Mouse (Mus musculus) neural tube, embryonic 15.5 days (tissue): Measurements from ENCODE around the gene Raver1. TPM values are rescaled to one million over a fixed set of nuclear protein-coding genes. Genes with fewer than 3 reads are reported as not detected.
A peak's percentile ranks its signal among the peaks of the same experiment; 100 is the strongest.

Source experiments
- ATAC-seq: fragments of 200-750 bp; cut with Nextera tagmentation; 2 replicates; pipeline ENCODE4 v1.8.0; 2017; ENCODE audit warnings: mild to moderate bottlenecking, moderate TSS enrichment, moderate library complexity; ENCODE audit not compliant: low FRiP score
- H3K27ac ChIP-seq: fragments of 300-500 bp; sonication (generic); replicated peaks from 2 replicates; pipeline ENCODE4 v1.5.1; 2015; ENCODE audit warnings: mild to moderate bottlenecking, inconsistent platforms
- H3K27me3 ChIP-seq: fragments of 300-500 bp; sonication (generic); replicated peaks from 2 replicates; pipeline ENCODE4 v1.6.1; 2015; ENCODE audit warnings: inconsistent platforms
- H3K36me3 ChIP-seq: fragments of 300-500 bp; sonication (generic); 2 replicates; pipeline ENCODE4 v1.6.1; 2015; ENCODE audit warnings: inconsistent platforms
- H3K4me1 ChIP-seq: fragments of 300-500 bp; sonication (generic); 2 replicates; pipeline ENCODE4 v1.6.1; 2015; ENCODE audit warnings: inconsistent platforms
- H3K4me2 ChIP-seq: fragments of 300-500 bp; sonication (generic); 2 replicates; pipeline ENCODE4 v1.6.1; 2015; ENCODE audit warnings: inconsistent platforms, mild to moderate bottlenecking, moderate library complexity
- H3K4me3 ChIP-seq: fragments of 300-500 bp; sonication (generic); replicated peaks from 2 replicates; pipeline ENCODE4 v1.5.1; 2015; ENCODE audit warnings: mild to moderate bottlenecking, inconsistent platforms
- H3K9ac ChIP-seq: fragments of 300-500 bp; sonication (generic); replicated peaks from 2 replicates; pipeline ENCODE4 v1.6.1; 2015; ENCODE audit warnings: mild to moderate bottlenecking, inconsistent platforms
- H3K9me3 ChIP-seq: fragments of 300-500 bp; sonication (generic); replicated peaks from 2 replicates; pipeline ENCODE4 v1.6.1; 2016; ENCODE audit warnings: inconsistent platforms
- WGBS: fragments of 180-500 bp; shearing (Covaris S2); methylation state at CpG from one replicate; pipeline ENCODE4 v1.1.7; 2015; ENCODE audit warnings: mixed read lengths; 5-methylcytosine and 5-hydroxymethylcytosine counted together
- polyA plus RNA-seq: library from polyadenylated mRNA; unstranded; fragments of >200 nt; fragmentation: Nextera tagmentation; extraction: Ambion mirVana; gene quantifications from 2 replicates; pipeline ENCODE4 v1.2.1, GENCODE M21; 2015

The Raver1 gene
- 25.6 and 38.0 TPM in 2 replicates for polyA plus RNA-seq

DNA sequence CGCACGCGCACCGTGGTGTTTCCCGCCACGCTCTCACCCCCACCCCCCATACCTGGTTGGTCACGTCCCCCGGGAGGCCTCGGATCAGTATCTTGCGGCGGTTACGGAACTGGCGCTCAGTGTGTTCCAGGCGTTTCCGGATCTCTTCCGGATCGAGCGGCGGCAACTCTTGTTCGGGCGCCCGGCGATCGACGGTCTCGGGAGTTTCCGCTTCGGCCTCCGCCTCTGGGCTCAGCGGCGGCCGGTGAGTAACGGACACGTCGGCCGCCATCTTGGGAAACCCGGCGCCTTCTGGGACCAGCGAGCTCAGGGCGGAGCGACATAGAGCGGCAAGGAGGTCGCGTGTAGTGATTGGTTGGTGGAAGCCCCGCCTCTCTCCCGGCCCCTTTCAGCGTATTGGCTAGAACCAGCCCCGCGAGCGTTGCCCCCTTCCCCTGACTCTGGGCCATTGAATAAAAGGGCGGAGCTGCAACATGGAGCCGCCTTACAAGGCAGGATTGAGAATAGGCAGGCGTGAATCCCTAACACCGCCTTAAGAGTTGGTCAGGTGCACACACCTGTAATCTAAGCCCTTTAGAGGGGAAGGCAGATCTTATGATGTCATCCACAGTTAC is at the start of gene Raver1, which contains the start of gene Gm38431:
Gene Raver1 (minus strand): TSS at position 302 of the 614 bp plus-strand sequence.
Gene Gm38431 (minus strand): TSS at position 291 of the 614 bp plus-strand sequence.
- peaks cover 33% of the 10 kb centered on the region for H3K36me3 ChIP-seq
- WGBS = under 1% methylated on average over 54 of the region's 54 CpGs
- peak; percentile 100 for ATAC-seq
- H3K9me3 ChIP-seq = no peaks in the 10 kb centered on the region
- peak within 1 kb of the TSS; percentile 95 for H3K27ac ChIP-seq
- peak within 1 kb of the TSS; percentile 84 for H3K4me2 ChIP-seq
- H3K4me1 ChIP-seq = peaks cover 42% of the 10 kb centered on the region
- peak within 1 kb of the TSS; percentile 68 for H3K4me3 ChIP-seq
- no peaks in the 10 kb centered on the region for H3K27me3 ChIP-seq
- H3K9ac ChIP-seq = peak within 1 kb of the TSS; percentile 74

DNA sequence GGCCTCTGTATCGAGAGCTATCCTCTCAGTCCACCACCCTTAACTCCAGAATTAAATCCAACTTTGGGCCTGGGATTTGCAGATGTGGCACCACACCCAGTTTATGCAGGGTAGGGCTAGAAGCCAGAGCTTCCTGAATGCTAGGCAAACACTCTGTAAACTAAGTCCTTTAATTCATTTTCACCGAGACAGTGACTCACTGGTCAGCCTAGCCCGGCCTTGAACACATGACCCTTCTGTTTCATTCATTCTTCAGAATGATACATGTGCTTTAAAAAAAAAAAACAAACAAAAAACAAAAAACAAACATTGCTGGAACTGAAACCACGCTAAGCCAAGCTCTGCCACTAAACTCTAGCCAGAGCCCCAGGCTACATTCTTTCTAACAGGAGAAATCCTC is 46.6 kb upstream of the Raver1 start:
- Histone ChIP-seq H3K4me1 (no peaks in the 10 kb centered on the region), H3K4me2 (no peak overlapping the region), H3K9me3 (no peaks in the 10 kb centered on the region), H3K27me3 (no peaks in the 10 kb centered on the region), H3K9ac (no peak overlapping the region), H3K27ac (no peak overlapping the region), H3K36me3 (peaks cover 60% of the 10 kb centered on the region), H3K4me3 (no peak overlapping the region)
- WGBS = 90% methylated on average over 4 of the region's 4 CpGs
- ATAC-seq = no peak

DNA sequence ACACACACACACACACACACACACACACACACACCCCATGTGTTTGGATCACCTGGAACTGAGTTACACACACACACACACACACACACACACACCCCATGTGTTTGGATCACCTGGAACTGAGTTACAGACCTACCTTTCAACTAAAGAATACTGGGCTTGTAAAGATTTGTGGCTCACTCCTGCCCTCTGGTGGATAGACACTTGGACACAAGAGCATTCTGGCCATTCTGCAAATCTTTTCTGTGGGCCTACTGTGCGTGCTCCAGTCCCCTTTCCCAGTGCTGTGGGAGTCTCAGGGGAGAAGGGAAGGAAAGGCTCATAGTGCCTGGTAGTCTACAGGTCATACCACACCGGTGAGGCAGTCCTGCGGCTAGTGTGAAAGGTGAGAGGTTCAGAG is 45.4 kb upstream of the Raver1 start:
- no peak overlapping the region for H3K4me3 ChIP-seq
- WGBS = 52% methylated on average over 3 of the region's 3 CpGs
- H3K36me3 ChIP-seq = peaks cover 48% of the 10 kb centered on the region
- no peaks in the 10 kb centered on the region for H3K27me3 ChIP-seq
- H3K4me2 ChIP-seq = no peak overlapping the region
- no peaks in the 10 kb centered on the region for H3K9me3 ChIP-seq
- no peak overlapping the region for H3K9ac ChIP-seq
- no peak for ATAC-seq
- no peaks in the 10 kb centered on the region for H3K4me1 ChIP-seq
- H3K27ac ChIP-seq = no peak overlapping the region

DNA sequence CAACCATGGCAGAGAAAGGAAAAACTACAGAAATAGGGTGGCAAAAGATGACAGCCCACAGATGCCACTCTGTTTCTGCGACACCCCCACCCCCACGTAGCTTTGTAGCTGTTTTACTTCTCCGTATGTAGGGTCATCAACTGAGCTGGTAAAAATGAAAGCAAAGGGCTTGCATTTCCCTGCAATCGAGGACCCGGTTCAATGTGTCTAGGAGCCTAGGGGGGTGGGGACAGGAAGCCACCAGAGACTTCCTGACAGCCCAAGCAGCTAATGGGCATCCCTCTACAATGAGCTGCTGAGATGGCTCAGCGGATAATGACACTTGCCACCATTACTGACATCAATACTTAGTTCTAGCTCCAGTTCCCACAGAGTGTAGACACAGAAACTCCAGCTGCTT is 44.6 kb upstream of the Raver1 start:
- ATAC-seq = no peak
- WGBS = 85% methylated on average over 6 of the region's 6 CpGs
- no peak overlapping the region for H3K9ac ChIP-seq
- H3K4me2 ChIP-seq = no peak overlapping the region
- H3K4me3 ChIP-seq = no peak overlapping the region
- H3K36me3 ChIP-seq = peaks cover 41% of the 10 kb centered on the region
- H3K27ac ChIP-seq = no peak overlapping the region
- no peaks in the 10 kb centered on the region for H3K4me1 ChIP-seq
- no peaks in the 10 kb centered on the region for H3K9me3 ChIP-seq
- H3K27me3 ChIP-seq = no peaks in the 10 kb centered on the region

DNA sequence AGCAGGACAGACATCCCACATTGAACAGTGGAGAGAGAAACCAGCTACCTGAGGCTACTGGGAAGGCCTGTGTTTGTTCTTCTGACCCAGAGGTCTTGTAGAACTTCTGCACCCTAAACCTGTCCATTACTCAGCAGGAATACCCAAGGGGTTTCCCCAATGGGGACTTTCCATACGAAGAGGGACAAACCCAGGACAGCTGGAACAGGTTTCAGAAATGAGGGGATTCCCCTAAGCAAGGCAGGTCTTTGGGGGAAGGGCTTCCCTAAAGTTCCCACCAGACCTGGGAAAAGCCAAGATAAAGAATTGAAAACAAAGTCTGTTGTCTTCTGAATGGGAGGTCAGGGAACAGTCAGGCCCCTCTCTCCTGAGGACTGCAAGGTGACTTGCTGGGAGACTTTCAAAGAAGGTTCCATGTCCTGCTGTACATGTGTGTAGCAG is 44.2 kb upstream of the Raver1 start:
- peaks cover 37% of the 10 kb centered on the region for H3K36me3 ChIP-seq
- no peak overlapping the region for H3K27ac ChIP-seq
- H3K4me3 ChIP-seq = no peak overlapping the region
- H3K9me3 ChIP-seq = no peaks in the 10 kb centered on the region
- no peak for ATAC-seq
- WGBS = 69% methylated on average over 1 of the region's 1 CpGs
- no peaks in the 10 kb centered on the region for H3K4me1 ChIP-seq
- no peak overlapping the region for H3K9ac ChIP-seq
- H3K4me2 ChIP-seq = no peak overlapping the region
- no peaks in the 10 kb centered on the region for H3K27me3 ChIP-seq

DNA sequence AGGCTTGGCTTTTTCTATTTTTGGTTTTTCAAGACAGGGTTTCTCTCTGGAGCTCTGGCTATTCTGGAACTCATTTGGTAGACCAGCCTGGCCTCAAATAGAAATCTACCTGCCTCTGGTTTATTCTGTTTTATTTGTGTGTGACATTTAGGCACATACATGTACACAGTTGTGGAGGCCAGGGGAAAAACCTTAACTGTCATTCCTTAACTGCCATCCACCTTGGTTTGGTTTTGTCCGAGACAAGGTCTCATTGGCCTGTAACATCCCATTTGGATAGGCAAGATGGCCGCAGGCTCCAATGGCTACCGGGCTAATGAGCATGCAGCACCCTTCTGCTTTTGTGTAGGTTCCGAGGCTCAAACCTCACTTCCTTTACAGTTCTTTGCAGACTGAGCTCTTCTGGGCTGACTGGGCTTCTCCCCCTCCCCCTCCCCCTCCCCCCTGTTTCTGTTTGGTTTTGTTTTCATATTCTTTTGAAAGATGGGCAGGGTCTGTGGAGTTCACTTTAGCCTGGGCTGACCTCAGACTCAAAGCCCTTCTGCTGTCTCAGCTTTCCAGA is 43.6 kb upstream of the Raver1 start:
- Histone ChIP-seq H3K9me3 (no peaks in the 10 kb centered on the region), H3K4me3 (no peak overlapping the region), H3K4me1 (peaks cover 3% of the 10 kb centered on the region), H3K4me2 (no peak overlapping the region), H3K27me3 (no peaks in the 10 kb centered on the region), H3K36me3 (peaks cover 31% of the 10 kb centered on the region), H3K9ac (no peak overlapping the region), H3K27ac (no peak overlapping the region)
- no peak for ATAC-seq
- 76% methylated on average over 4 of the region's 4 CpGs for WGBS

DNA sequence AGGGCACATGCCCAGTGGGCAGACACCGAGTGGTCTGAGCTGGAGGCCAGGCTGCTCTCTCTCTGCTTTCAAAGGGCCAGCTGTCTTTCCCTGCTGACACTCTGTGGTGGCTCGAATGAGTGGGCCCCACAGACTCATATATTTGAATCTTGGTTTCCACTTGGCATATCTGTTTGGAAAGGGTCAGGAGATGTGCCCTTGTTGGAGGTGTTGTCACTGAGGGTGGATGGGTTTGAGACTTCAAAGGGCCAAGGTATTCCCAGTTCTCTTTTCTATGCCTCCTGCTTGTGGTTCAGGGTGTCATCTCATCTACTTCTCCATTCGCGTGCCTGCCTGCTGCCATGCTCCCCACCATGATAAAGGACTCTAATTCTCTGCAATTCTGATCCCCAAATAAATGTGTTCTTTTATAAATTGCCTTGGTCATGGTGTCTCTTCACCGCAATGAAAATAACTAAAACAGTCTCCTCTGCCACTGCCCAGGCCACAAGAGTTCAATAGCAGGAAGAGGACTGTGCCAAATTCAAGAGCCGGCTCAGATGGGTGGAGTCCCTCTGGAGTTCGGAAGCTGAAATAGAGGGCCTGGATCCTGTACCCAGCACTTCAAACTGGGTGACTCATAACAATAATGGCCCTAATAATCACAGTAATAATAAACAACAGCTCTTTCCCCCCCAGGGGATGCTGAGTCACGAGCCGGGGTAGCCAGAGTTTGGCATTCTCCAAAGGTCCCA is 43.0 kb upstream of the Raver1 start:
- Histone ChIP-seq H3K4me3 (no peak overlapping the region), H3K36me3 (peaks cover 25% of the 10 kb centered on the region), H3K4me2 (no peak overlapping the region), H3K9me3 (no peaks in the 10 kb centered on the region), H3K27ac (no peak overlapping the region), H3K4me1 (peaks cover 7% of the 10 kb centered on the region), H3K9ac (no peak overlapping the region), H3K27me3 (no peaks in the 10 kb centered on the region)
- no peak for ATAC-seq
- 76% methylated on average over 9 of the region's 9 CpGs for WGBS

DNA sequence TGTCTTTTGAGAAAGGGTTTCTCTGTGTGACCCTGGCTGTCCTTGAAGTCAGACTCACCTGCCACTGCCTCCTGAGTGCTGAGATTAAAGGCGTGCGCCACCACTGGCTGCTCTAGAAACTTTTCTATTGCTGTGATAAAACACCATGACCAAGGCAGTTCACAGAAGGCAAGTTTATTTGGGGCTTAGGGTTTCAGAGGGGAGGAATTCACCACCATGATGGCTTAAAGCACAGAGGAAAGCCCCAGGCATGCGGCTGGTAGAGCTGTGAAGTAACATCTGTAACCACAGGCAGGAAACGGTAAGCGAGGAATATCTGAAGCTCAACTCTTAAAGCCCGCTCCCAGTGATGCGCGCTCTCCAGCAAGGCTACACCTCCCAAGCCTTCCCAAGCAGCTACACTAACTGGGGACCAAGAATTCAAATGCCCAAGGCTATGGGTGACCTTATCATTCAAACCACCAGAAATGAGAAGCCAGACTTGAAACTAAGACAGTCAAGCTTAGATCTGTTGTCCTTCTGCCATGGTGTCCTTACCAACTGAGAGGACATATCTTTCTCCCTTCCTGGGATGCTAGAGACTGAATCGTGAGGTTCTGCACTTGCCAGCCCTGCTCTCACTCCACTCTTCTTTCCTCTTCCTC is 41.4 kb upstream of the Raver1 start:
- H3K9ac ChIP-seq = no peak overlapping the region
- no peak overlapping the region for H3K27ac ChIP-seq
- H3K27me3 ChIP-seq = no peaks in the 10 kb centered on the region
- no peak overlapping the region for H3K4me3 ChIP-seq
- WGBS = 80% methylated on average over 9 of the region's 9 CpGs
- H3K36me3 ChIP-seq = peaks cover 9% of the 10 kb centered on the region; the same call in 1 of the 2 replicates
- H3K9me3 ChIP-seq = no peaks in the 10 kb centered on the region
- peaks cover 7% of the 10 kb centered on the region for H3K4me1 ChIP-seq
- H3K4me2 ChIP-seq = no peak overlapping the region
- no peak for ATAC-seq

DNA sequence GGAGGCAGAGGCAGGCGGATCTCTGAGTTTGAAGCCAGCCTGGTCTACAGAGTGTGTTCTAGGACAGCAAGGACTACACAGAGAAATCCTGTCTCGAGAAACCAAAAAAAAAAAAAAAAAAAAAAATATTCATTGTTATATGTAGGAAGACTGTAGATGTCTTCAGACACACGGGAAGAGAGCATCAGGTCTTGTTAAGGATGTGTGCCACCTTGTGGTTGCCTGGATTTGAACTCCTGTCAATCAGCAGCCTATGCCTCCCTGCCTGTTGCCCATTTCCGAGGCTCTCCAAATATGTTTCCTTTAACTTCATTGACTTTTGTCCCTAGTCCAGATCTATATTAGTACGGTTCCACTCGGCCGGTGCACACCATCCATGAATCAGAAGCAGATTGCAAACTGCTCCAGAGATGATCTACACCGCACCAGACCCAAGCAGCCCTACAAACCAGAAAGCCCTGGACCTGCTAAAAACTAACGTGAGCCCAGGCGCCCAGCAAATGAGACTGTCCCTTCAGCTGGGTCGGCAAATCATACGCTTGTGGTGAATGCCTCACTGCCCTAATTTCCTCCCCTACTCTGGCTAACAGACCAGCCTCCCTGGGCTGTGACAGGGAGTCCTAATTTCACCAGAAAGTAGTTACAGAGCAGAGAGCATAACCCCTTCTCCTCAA is 40.4 kb upstream of the Raver1 start:
- ATAC-seq = no peak
- Histone ChIP-seq H3K36me3 (peaks cover 7% of the 10 kb centered on the region; the same call in 1 of the 2 replicates), H3K4me2 (no peak overlapping the region), H3K9ac (no peak overlapping the region), H3K27ac (no peak overlapping the region), H3K4me1 (peaks cover 7% of the 10 kb centered on the region), H3K27me3 (no peaks in the 10 kb centered on the region), H3K9me3 (no peaks in the 10 kb centered on the region), H3K4me3 (no peak overlapping the region)
- WGBS = 83% methylated on average over 12 of the region's 12 CpGs

DNA sequence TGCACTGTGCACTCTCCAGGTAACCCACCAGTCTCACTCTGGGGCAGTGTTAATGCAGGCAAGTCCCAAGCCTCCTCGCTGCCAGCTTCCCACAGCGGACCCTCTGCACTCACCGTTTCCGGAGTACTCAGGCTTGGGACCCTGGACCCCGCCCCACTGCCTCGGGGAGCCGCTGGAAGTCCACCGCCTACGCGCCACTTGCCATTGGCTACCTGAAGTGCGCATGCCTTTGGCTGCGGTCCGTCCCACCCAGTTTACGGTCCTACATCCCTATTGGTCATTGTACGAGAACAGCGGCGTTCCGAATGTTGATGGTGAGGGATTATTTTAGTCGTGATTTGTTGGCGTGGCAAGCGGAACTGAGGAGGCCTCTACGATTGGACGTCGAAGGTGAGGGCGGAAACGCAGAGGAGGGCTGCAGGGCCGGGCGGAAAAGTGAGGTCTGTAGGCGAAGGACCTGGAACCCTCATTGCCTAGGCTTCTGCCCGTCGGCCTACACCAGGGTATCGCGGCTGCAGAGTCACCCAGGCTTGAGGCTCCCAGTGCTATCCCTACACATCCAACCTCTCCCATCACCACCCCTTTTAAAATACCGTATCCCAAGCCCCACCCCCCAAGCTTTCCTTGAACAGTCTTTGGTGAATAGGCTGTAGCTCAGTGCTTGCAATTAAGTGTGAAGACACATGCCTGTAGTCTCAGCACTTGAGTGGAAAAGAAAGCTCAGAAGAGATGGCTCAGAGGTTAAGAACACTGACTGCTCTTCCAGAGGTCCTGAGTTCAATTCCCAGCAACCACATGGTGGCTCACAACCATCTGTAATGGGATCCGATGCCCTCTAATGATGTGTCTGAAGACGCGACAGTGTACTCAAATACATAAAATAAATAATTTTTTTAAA is 39.5 kb upstream of the Raver1 start, which contains the start of gene Tyk2:
Gene Tyk2 (minus strand): TSS at position 185 of the 898 bp plus-strand sequence.
- Histone ChIP-seq H3K9ac (peak within 1 kb of the TSS; percentile 63), H3K4me1 (peaks cover 7% of the 10 kb centered on the region), H3K27ac (peak within 1 kb of the TSS; percentile 74), H3K4me2 (peak within 1 kb of the TSS; percentile 66), H3K27me3 (no peaks in the 10 kb centered on the region), H3K4me3 (peak within 1 kb of the TSS; percentile 70), H3K36me3 (peaks cover 15% of the 10 kb centered on the region), H3K9me3 (no peaks in the 10 kb centered on the region)
- 7% methylated on average over 37 of the region's 37 CpGs for WGBS
- peak; percentile 97 for ATAC-seq
